Mouse (Mus musculus) stomach, embryonic 16.5 days (tissue): ENCODE measurements around the gene Gm4969. TPM values are rescaled to one million over a fixed set of nuclear protein-coding genes. Genes with fewer than 3 reads are reported as not detected.
A peak's percentile ranks its signal among the peaks of the same experiment; 100 is the strongest.

Source experiments
- ATAC-seq: fragments of 200-750 bp; cut with Nextera tagmentation; 2 replicates; pipeline ENCODE4 v1.8.0; 2017; ENCODE audit warnings: moderate number of reproducible peaks, moderate TSS enrichment; ENCODE audit not compliant: insufficient read depth, low FRiP score
- H3K27ac ChIP-seq: fragments of 300-500 bp; sonication (generic); 2 replicates; pipeline ENCODE4 v1.5.1; 2014; ENCODE audit warnings: low read length
- H3K27me3 ChIP-seq: fragments of 300-500 bp; sonication (generic); 2 replicates; pipeline ENCODE4 v1.6.1; 2014; ENCODE audit warnings: low read length, control low read depth, mixed read lengths; ENCODE audit not compliant: control insufficient read depth, insufficient read depth
- H3K36me3 ChIP-seq: fragments of 300-500 bp; sonication (generic); 2 replicates; pipeline ENCODE4 v1.6.1; 2014; ENCODE audit warnings: low read length; ENCODE audit not compliant: control insufficient read depth, insufficient read depth
- H3K4me1 ChIP-seq: fragments of 300-500 bp; sonication (generic); 2 replicates; pipeline ENCODE4 v1.6.1; 2014; ENCODE audit warnings: low read length, control low read depth, mixed read lengths; ENCODE audit not compliant: control insufficient read depth, insufficient read depth
- H3K4me2 ChIP-seq: fragments of 300-500 bp; sonication (generic); 2 replicates; pipeline ENCODE4 v1.6.1; 2014; ENCODE audit warnings: low read depth, low read length, mixed read lengths
- H3K4me3 ChIP-seq: fragments of 300-500 bp; sonication (generic); replicated peaks from 2 replicates; pipeline ENCODE4 v1.5.1; 2014; ENCODE audit warnings: mild to moderate bottlenecking, low read length
- H3K9ac ChIP-seq: fragments of 300-500 bp; sonication (generic); 2 replicates; pipeline ENCODE4 v1.6.1; 2014; ENCODE audit warnings: low read length
- H3K9me3 ChIP-seq: fragments of 300-500 bp; sonication (generic); replicated peaks from 2 replicates; pipeline ENCODE4 v1.6.1; 2016; ENCODE audit warnings: low read length, control low read depth; ENCODE audit not compliant: control insufficient read depth
- WGBS: fragments of 180-500 bp; shearing (Covaris S2); extraction: QIAGEN DNeasy Blood & Tissue Kit; methylation state at CpG from one replicate; pipeline ENCODE4 v1.1.7; 2014; 5-methylcytosine and 5-hydroxymethylcytosine counted together
- polyA plus RNA-seq: library from polyadenylated mRNA; unstranded; fragments of >200 nt; fragmentation: Nextera tagmentation; extraction: Ambion mirVana; gene quantifications from 2 replicates; pipeline ENCODE4 v1.2.1, GENCODE M21; 2015

Gm4969 gene
- polyA plus RNA-seq, 1 experiment from 2014 or later, result 2.2 TPM

- H3K4me1 ChIP-seq, result no peaks in the 10 kb centered on the region
- H3K9me3 ChIP-seq, result no peaks in the 10 kb centered on the region
- 37% methylated on average over 13 of the region's 13 CpGs for WGBS
- H3K4me3 ChIP-seq, result peak overlapping the region; percentile 14; the same call in 1 of the 2 replicates
- ATAC-seq, result no peak
- no peak overlapping the region for H3K27ac ChIP-seq
- H3K4me2 ChIP-seq, result peak overlapping the region; percentile 29; the same call in 1 of the 2 replicates
- H3K27me3 ChIP-seq, result peaks cover 28% of the 10 kb centered on the region
- no peak overlapping the region for H3K9ac ChIP-seq
- H3K36me3 ChIP-seq, result no peaks in the 10 kb centered on the region
Observed at GRCm38 (mm10) chr7:19065896-19066295, 52.3 kb downstream of the Gm4969 start.

GRCm38 (mm10) chr7:19057405-19057804, 60.8 kb downstream of the Gm4969 start:
- no peak for ATAC-seq
- 0 out of 2 replicates have a peak, but pooled peaks cover 4% of the 10 kb centered on the region for H3K4me1 ChIP-seq
- H3K9ac ChIP-seq, result no peak overlapping the region
- no peaks in the 10 kb centered on the region for H3K27me3 ChIP-seq
- no peaks in the 10 kb centered on the region for H3K9me3 ChIP-seq
- no peak overlapping the region for H3K4me2 ChIP-seq
- no peak overlapping the region for H3K4me3 ChIP-seq
- peaks cover 2% of the 10 kb centered on the region for H3K36me3 ChIP-seq
- no peak overlapping the region for H3K27ac ChIP-seq
- WGBS, result 88% methylated on average over 10 of the region's 10 CpGs

DNA sequence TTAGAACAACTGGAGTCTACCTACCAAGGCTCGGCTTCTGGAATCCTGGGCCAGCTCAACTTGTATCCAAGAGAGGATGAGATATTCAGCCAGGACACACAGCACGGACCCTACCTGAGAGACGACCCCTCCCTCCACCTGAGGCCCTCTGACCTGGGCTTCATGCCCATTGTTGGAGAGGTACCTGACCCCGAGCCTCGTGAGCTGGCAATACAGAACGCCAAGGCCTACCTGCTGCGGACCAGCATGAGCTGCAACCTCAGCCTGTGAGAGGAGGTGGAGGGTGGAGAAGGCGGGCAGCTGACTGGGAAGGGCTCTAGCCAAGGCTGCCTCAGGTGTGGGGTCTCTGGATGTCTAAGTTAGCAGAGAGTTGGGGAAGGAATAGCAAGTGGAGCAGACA, 63.1 kb downstream of the Gm4969 start:
- H3K27ac ChIP-seq, result no peak overlapping the region
- H3K4me1 ChIP-seq, result 0 out of 2 replicates have a peak, but pooled peaks cover 4% of the 10 kb centered on the region
- H3K4me2 ChIP-seq, result no peak overlapping the region
- ATAC-seq, result no peak
- no peaks in the 10 kb centered on the region for H3K9me3 ChIP-seq
- peaks cover 11% of the 10 kb centered on the region for H3K36me3 ChIP-seq
- H3K4me3 ChIP-seq, result no peak overlapping the region
- 85% methylated on average over 8 of the region's 8 CpGs for WGBS
- H3K27me3 ChIP-seq, result no peaks in the 10 kb centered on the region
- H3K9ac ChIP-seq, result no peak overlapping the region

GRCm38 (mm10) chr7:19054777-19055076, 63.4 kb downstream of the Gm4969 start:
- H3K9ac ChIP-seq, result 0 out of 2 replicates have a peak overlapping the region, but pooled peaks have one; percentile 16
- peak; percentile 2; the same call in 1 of the 2 replicates for ATAC-seq
- H3K4me3 ChIP-seq, result no peak overlapping the region
- no peak overlapping the region for H3K4me2 ChIP-seq
- H3K9me3 ChIP-seq, result no peaks in the 10 kb centered on the region
- 0 out of 2 replicates have a peak, but pooled peaks cover 4% of the 10 kb centered on the region for H3K4me1 ChIP-seq
- H3K27ac ChIP-seq, result no peak overlapping the region
- no peaks in the 10 kb centered on the region for H3K27me3 ChIP-seq
- H3K36me3 ChIP-seq, result peaks cover 14% of the 10 kb centered on the region
- 59% methylated on average over 9 of the region's 9 CpGs for WGBS

DNA sequence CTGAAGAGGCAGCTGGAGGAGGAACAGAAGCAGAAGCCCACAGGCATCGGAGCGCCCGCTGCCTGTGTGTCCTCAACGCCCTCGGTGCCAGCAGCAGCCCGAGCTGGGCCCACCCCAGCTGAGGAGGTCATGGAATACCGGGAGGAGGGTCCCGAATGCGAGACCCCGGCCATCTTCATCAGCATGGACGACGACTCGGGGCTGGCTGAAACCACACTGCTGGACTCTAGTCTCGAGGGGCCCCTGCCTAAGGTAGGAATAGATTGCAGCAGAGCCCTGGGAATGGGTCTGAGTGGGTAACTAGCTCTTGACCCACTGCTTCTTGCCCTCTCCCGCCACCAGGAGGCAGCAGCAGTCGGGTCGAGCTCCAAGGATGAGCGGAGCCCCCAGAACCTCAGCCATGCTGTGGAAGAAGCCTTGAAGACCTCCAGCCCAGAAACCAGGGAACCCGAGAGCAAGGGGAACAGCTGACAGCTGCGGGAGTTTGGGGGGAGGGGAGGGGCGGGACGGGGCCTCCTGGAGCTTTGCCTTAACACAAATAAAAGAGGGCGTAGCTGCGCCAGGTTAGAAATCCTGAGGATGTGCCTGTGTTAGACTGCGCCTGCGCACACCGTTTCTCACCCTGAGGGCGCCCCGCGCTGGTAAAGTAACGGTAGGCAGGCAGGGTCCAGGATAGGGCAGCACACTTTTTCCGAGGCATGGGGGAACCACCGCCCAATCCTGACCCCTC, 64.0 kb downstream of the Gm4969 start, which contains the start of gene Rsph6a:
Rsph6a (plus strand) TSS at position 644 of the 730 bp plus-strand sequence.
- 28% methylated on average over 33 of the region's 33 CpGs for WGBS
- ATAC-seq, result peak; percentile 57; the same call in 1 of the 2 replicates
- Histone ChIP-seq H3K27me3 (no peaks in the 10 kb centered on the region), H3K9me3 (no peaks in the 10 kb centered on the region), H3K4me1 (0 out of 2 replicates have a peak, but pooled peaks cover 4% of the 10 kb centered on the region), H3K36me3 (peaks cover 15% of the 10 kb centered on the region), H3K9ac (0 out of 2 replicates have a peak within 1 kb of the TSS, but pooled peaks have one; percentile 16), H3K4me2 (no peak within 1 kb of the TSS), H3K4me3 (no peak within 1 kb of the TSS), H3K27ac (no peak within 1 kb of the TSS)

- no peak overlapping the region for H3K4me2 ChIP-seq
- H3K27me3 ChIP-seq, result no peaks in the 10 kb centered on the region
- 90% methylated on average over 7 of the region's 7 CpGs for WGBS
- ATAC-seq, result no peak
- no peaks in the 10 kb centered on the region for H3K9me3 ChIP-seq
- peaks cover 20% of the 10 kb centered on the region for H3K36me3 ChIP-seq
- H3K27ac ChIP-seq, result no peak overlapping the region
- H3K4me1 ChIP-seq, result 0 out of 2 replicates have a peak, but pooled peaks cover 4% of the 10 kb centered on the region
- H3K9ac ChIP-seq, result no peak overlapping the region
- H3K4me3 ChIP-seq, result no peak overlapping the region
Observed at GRCm38 (mm10) chr7:19053136-19053532, 65.0 kb downstream of the Gm4969 start.

DNA sequence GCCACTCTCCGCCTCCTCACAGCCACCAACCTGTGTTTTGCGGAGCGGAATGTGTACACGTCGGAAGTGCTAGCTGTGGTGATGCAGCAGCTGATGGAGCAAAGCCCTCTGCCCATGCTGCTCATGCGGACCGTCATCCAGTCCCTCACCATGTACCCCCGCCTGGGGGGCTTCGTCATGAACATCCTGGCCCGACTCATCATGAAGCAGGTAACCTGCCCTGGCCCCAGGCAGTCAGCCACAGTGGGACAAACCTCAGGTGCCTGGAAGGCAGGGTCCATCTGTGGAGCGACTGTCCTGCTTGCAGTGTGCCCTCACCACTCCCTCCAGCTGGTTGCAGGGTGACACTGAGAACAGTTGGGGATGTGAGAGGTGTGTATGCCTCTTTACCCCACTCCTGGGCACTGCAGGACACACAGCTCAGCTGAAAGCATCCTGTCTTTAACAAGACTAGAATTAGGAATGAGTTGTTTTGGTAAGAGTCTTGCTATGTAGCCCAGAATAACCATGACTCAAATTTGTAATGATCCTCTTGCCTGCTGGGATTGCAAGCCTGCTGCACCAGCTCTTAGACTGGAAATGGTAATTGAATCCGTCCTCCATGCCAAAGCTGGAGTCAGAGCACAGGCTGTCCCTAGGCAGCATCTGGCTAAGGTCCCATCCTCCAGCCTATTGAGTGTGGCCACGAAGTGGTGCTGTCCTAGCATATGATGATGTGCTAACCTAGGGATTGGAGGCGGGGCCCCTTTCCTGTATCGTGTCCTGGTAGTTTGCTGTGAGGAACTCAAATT, 65.6 kb downstream of the Gm4969 start:
- ATAC-seq, result no peak
- Histone ChIP-seq H3K36me3 (peaks cover 22% of the 10 kb centered on the region), H3K27me3 (no peaks in the 10 kb centered on the region), H3K27ac (no peak overlapping the region), H3K9me3 (no peaks in the 10 kb centered on the region), H3K9ac (no peak overlapping the region), H3K4me2 (no peak overlapping the region), H3K4me3 (no peak overlapping the region), H3K4me1 (0 out of 2 replicates have a peak, but pooled peaks cover 4% of the 10 kb centered on the region)
- 88% methylated on average over 15 of the region's 15 CpGs for WGBS

GRCm38 (mm10) chr7:19051161-19051560, 67.0 kb downstream of the Gm4969 start:
- Histone ChIP-seq H3K4me2 (no peak overlapping the region), H3K27me3 (no peaks in the 10 kb centered on the region), H3K4me3 (no peak overlapping the region), H3K36me3 (peaks cover 30% of the 10 kb centered on the region), H3K9me3 (no peaks in the 10 kb centered on the region), H3K4me1 (0 out of 2 replicates have a peak, but pooled peaks cover 4% of the 10 kb centered on the region), H3K27ac (no peak overlapping the region), H3K9ac (no peak overlapping the region)
- 70% methylated on average over 4 of the region's 4 CpGs for WGBS
- ATAC-seq, result no peak

GRCm38 (mm10) chr7:19050172-19050571, 68.0 kb downstream of the Gm4969 start:
- H3K4me3 ChIP-seq, result no peak overlapping the region
- peaks cover 34% of the 10 kb centered on the region for H3K36me3 ChIP-seq
- H3K27me3 ChIP-seq, result no peaks in the 10 kb centered on the region
- no peak for ATAC-seq
- H3K4me1 ChIP-seq, result 0 out of 2 replicates have a peak, but pooled peaks cover 4% of the 10 kb centered on the region
- H3K9me3 ChIP-seq, result no peaks in the 10 kb centered on the region
- 88% methylated on average over 8 of the region's 8 CpGs for WGBS
- 0 out of 2 replicates have a peak overlapping the region, but pooled peaks have one; percentile 19 for H3K9ac ChIP-seq
- H3K27ac ChIP-seq, result no peak overlapping the region
- H3K4me2 ChIP-seq, result no peak overlapping the region
